In the genomic region with DNA sequence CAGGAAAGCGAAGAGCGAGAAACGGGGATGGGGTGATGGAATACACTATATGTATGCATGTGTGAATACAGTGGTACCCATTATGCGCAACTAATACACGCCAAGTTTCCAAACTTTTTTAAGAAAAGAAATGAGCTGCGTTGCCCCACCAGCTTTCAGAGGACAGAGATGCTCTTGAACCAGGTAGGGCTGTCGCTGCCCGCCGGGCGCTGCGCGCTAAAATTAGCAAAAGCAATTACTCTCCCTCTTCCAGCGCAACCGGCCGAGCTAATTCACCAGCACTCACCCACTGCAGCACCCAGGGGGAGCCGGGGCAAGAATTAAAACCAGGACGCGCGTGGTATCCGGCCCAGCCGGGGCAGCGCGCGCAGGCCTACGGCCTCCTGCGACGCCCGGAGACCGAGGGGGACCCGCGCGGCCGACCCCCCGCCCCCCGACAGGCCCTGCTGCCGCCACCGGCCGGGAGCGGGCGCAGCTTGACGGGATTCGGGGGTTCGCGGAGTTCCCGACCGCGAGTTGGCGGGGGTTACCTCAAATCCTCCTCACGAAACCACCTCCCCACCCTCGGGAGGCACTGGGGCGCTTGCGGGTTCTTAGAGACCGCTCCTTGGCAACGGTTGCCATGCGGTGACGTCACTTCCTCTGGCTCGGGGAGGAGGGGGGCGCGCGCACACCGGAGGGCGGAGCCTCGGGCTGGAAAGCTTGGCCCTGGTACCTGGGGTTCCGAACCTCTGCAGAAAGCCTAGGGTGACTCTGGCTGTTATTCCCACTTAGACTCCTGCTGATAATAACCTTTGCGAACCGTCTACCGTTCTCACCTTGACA, we compare ENCODE assay signal across 8 mouse cellular contexts. TPM values are rescaled to one million over a fixed set of nuclear protein-coding genes. Genes with fewer than 3 reads are reported as not detected.
DNase-seq lines count a peak whose midpoint lies in the region; ATAC-seq lines count a peak whose summit lies in the region.

A gene (minus strand): TSS at position 611 of the 825 bp plus-strand sequence.

- peak; percentile 52; the same call in 1 of the 2 replicates for ATAC-seq in erythroid progenitor cell, adult 5-6 weeks (replicated peaks; ENCODE audit: low FRiP score, poor library complexity, severe bottlenecking)
- peak; percentile 89 for ATAC-seq in heart, embryonic 14.5 days (ENCODE audit: insufficient number of reproducible peaks, insufficient read depth, low FRiP score, low read depth)
- peak; percentile 89 for ATAC-seq in liver, embryonic 13.5 days (ENCODE audit: low read depth)
- peak; percentile 93 for ATAC-seq in stomach, embryonic 16.5 days (ENCODE audit: insufficient read depth, low FRiP score)

- 2% methylated on average over 67 of the region's 67 CpGs for WGBS in heart, embryonic 14.5 days
- WGBS in liver, embryonic 13.5 days (ENCODE audit: insufficient replicate concordance) = 4% methylated on average over 67 of the region's 67 CpGs
- 2% methylated on average over 67 of the region's 67 CpGs for WGBS in stomach, embryonic 16.5 days

- no peaks in the 10 kb centered on the region for H3K9me3 ChIP-seq in heart, embryonic 14.5 days (ENCODE audit: control insufficient read depth, low read length)
- H3K9me3 ChIP-seq in liver, embryonic 13.5 days (replicated peaks) = no peaks in the 10 kb centered on the region
- H3K9me3 ChIP-seq in stomach, embryonic 16.5 days (replicated peaks; ENCODE audit: control insufficient read depth, low read length) = no peaks in the 10 kb centered on the region

- no peaks in the 10 kb centered on the region for H3K27me3 ChIP-seq in heart, embryonic 14.5 days (ENCODE audit: control insufficient read depth, insufficient read depth, low read length)
- peaks cover 17% of the 10 kb centered on the region for H3K27me3 ChIP-seq in liver, embryonic 13.5 days
- H3K27me3 ChIP-seq in stomach, embryonic 16.5 days (ENCODE audit: control insufficient read depth, insufficient read depth, low read length) = no peaks in the 10 kb centered on the region

- peaks cover 5 to 20% of the 10 kb centered on the region in 2 experiments for H3K4me1 ChIP-seq in heart, embryonic 14.5 days (ENCODE audit: control insufficient read depth in 2 of 2, insufficient read depth in 2 of 2, low read length in 2 of 2)
- H3K4me1 ChIP-seq in liver, embryonic 13.5 days (replicated peaks) = peaks cover 14% of the 10 kb centered on the region
- H3K4me1 ChIP-seq in stomach, embryonic 16.5 days (ENCODE audit: control insufficient read depth, insufficient read depth, low read length) = peaks cover 8% of the 10 kb centered on the region; the same call in 1 of the 2 replicates

- H3K27ac ChIP-seq in heart, embryonic 14.5 days (replicated peaks in 1 of 2; ENCODE audit: control insufficient read depth in 1 of 2, insufficient read depth in 1 of 2, low read depth in 2 of 2, low read length in 2 of 2) = peak within 1 kb of the TSS; percentile 89 to 90
- no peak within 1 kb of the TSS for H3K27ac ChIP-seq in liver, embryonic 13.5 days
- H3K27ac ChIP-seq in stomach, embryonic 16.5 days (ENCODE audit: low read length) = peak within 1 kb of the TSS; percentile 89

- DNase-seq in CD4-positive helper T cell, adult 2 months (ENCODE audit: low read depth, low spot score) = peak; percentile 96
- DNase-seq in brain, embryonic 18.5 days (ENCODE audit: low read depth, low spot score) = peak; percentile 89
- DNase-seq in kidney, postnatal 14 days = peak; percentile 95
- DNase-seq in liver, embryonic 13.5 days = peak; percentile 83
- peak; percentile 99 for DNase-seq in neural tube, embryonic 10.5 days (ENCODE audit: extremely low spot score, low spot score)

- peak within 1 kb of the TSS; percentile 89 for H3K9ac ChIP-seq in heart, embryonic 14.5 days (ENCODE audit: low read length)
- H3K9ac ChIP-seq in liver, embryonic 13.5 days = peak within 1 kb of the TSS; percentile 71
- H3K9ac ChIP-seq in stomach, embryonic 16.5 days (ENCODE audit: low read length) = peak within 1 kb of the TSS; percentile 93

- H3K4me2 ChIP-seq in heart, embryonic 14.5 days (ENCODE audit: low read length) = peak within 1 kb of the TSS; percentile 72
- H3K4me2 ChIP-seq in liver, embryonic 13.5 days = peak within 1 kb of the TSS; percentile 94
- H3K4me2 ChIP-seq in stomach, embryonic 16.5 days (ENCODE audit: low read depth, low read length) = peak within 1 kb of the TSS; percentile 72

- peak within 1 kb of the TSS; percentile 74 to 77 for H3K4me3 ChIP-seq in heart, embryonic 14.5 days (ENCODE audit: control insufficient read depth in 1 of 2, insufficient read depth in 1 of 2, low read depth in 1 of 2, low read length in 2 of 2)
- peak within 1 kb of the TSS; percentile 69 for H3K4me3 ChIP-seq in liver, embryonic 13.5 days (replicated peaks)
- peak within 1 kb of the TSS; percentile 92 for H3K4me3 ChIP-seq in stomach, embryonic 16.5 days (replicated peaks; ENCODE audit: low read length)

- H3K36me3 ChIP-seq in heart, embryonic 14.5 days (ENCODE audit: control insufficient read depth, insufficient read depth, low read length) = peaks cover 12% of the 10 kb centered on the region
- H3K36me3 ChIP-seq in liver, embryonic 13.5 days = no peaks in the 10 kb centered on the region
- H3K36me3 ChIP-seq in stomach, embryonic 16.5 days (ENCODE audit: control insufficient read depth, insufficient read depth, low read length) = peaks cover 2% of the 10 kb centered on the region; the same call in 1 of the 2 replicates

RNA-seq across cellular contexts. Expression of the gene that starts here (rescaled TPM):
- total RNA-seq in erythroid progenitor cell, adult 5-6 weeks (2015; ENCODE audit: low replicate concordance) = not detected in 2 replicates
- total RNA-seq in erythroid progenitor cell, adult 5-6 weeks (2017; ENCODE audit: low replicate concordance) = 0.39 TPM in 1 of 2 replicates, not detected in the other
- 32.2 and 41.2 TPM in 2 replicates for polyA plus RNA-seq in heart, embryonic 14.5 days (2014; fragmentation: Nextera tagmentation; extraction: Ambion mirVana)
- polyA plus RNA-seq in liver, embryonic 13.5 days (2015; fragmentation: Nextera tagmentation; extraction: Ambion mirVana) = 3.0 and 3.8 TPM in 2 replicates
- polyA plus RNA-seq in stomach, embryonic 16.5 days (2015; fragmentation: Nextera tagmentation; extraction: Ambion mirVana) = 28.5 and 36.0 TPM in 2 replicates

Comparison
In these comparisons a context has a peak if more than half of its experiments do, and no peak if none do; other contexts are left out.
1. Peak in ATAC-seq in erythroid progenitor cell, adult 5-6 weeks; RNA of the gene not detected or under 1 TPM.